Mouse (Mus musculus): ENCODE measurements at regions not wholly inside any gene's neighbourhood (a gene's known extent, or its start where the extent isn't known, plus 50 kb on each side); places are given as distances from the start of the nearest gene placed in this dataset.

GRCm38 (mm10) chr1:161301348-161302075 is 50.5 kb upstream of the Prdx6 start:
- H3K9me3 ChIP-seq (ENCODE audit: control insufficient read depth, low read length): no peaks in the 10 kb centered on the region
- ATAC-seq: no peak
- no peaks in the 10 kb centered on the region for H3K36me3 ChIP-seq (ENCODE audit: control insufficient read depth, insufficient read depth)
- WGBS: 40% methylated on average over 3 of the region's 3 CpGs
- no peak overlapping the region for H3K9ac ChIP-seq (replicated peaks; ENCODE audit: low read depth, low read length)
- H3K4me2 ChIP-seq (ENCODE audit: low read length): no peak overlapping the region
- H3K27ac ChIP-seq (ENCODE audit: low read length): no peak overlapping the region
- no peaks in the 10 kb centered on the region for H3K4me1 ChIP-seq (replicated peaks; ENCODE audit: control insufficient read depth, insufficient read depth, low read length)
- H3K4me3 ChIP-seq (replicated peaks; ENCODE audit: low read length): no peak overlapping the region
- no peaks in the 10 kb centered on the region for H3K27me3 ChIP-seq (replicated peaks; ENCODE audit: control insufficient read depth, insufficient read depth, low read length)

DNA sequence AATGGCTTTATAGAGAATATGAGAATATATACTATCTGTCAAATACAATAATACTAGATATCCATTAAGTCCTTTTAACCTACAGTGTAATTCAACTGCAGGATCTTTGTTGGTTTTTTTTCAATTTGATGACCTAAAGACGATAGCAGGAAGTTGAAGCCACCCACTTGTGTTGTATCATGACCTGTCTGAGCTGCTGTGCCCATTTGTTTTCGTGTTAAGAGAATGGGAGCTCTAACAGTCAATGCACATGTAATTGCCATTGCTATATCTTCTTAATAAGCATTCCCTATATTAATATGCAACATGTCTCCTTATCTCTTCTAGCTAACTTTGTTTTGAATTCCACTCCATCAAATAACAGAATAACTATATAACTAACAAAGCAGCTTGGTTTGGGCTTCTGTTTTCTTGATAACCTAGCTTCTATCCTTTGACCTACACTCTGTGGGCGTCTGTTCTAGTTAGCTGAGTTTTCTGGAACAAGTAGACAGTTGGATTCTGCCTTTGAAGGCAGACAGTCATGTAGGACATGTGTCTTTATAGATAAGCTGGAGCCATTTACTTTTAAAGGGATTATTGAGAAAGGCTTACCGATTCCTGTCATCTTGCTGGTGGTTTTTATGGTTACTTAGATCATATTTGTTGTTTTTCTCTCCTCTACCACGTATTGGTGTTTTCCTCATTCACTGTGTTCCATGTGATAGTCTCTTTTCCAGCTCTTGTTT is 55.9 kb upstream of the Prdx6 start:
- no peaks in the 10 kb centered on the region for H3K9me3 ChIP-seq (ENCODE audit: control insufficient read depth, low read length)
- no peak overlapping the region for H3K27ac ChIP-seq (ENCODE audit: low read length)
- WGBS: 73% methylated on average over 5 of the region's 5 CpGs

GRCm38 (mm10) chr1:161309269-161309668 is 58.2 kb upstream of the Prdx6 start:
- no peaks in the 10 kb centered on the region for H3K36me3 ChIP-seq (ENCODE audit: control insufficient read depth, insufficient read depth)
- no peaks in the 10 kb centered on the region for H3K9me3 ChIP-seq (ENCODE audit: control insufficient read depth, low read length)
- no peak overlapping the region for H3K9ac ChIP-seq (replicated peaks; ENCODE audit: low read depth, low read length)
- H3K4me1 ChIP-seq (replicated peaks; ENCODE audit: control insufficient read depth, insufficient read depth, low read length): no peaks in the 10 kb centered on the region
- H3K4me3 ChIP-seq (replicated peaks; ENCODE audit: low read length): no peak overlapping the region
- H3K4me2 ChIP-seq (ENCODE audit: low read length): no peak overlapping the region
- no peak overlapping the region for H3K27ac ChIP-seq (ENCODE audit: low read length)
- no peaks in the 10 kb centered on the region for H3K27me3 ChIP-seq (replicated peaks; ENCODE audit: control insufficient read depth, insufficient read depth, low read length)
- 90% methylated on average over 3 of the region's 3 CpGs for WGBS
- ATAC-seq: no peak

More for the DNA sequence above, 55.9 kb upstream of the Prdx6 start:
- Histone ChIP-seq H3K9ac (replicated peaks; ENCODE audit: low read depth, low read length) (no peak overlapping the region), H3K4me1 (replicated peaks; ENCODE audit: control insufficient read depth, insufficient read depth, low read length) (no peaks in the 10 kb centered on the region), H3K36me3 (ENCODE audit: control insufficient read depth, insufficient read depth) (no peaks in the 10 kb centered on the region), H3K27me3 (replicated peaks; ENCODE audit: control insufficient read depth, insufficient read depth, low read length) (no peaks in the 10 kb centered on the region), H3K4me2 (ENCODE audit: low read length) (no peak overlapping the region), H3K4me3 (replicated peaks; ENCODE audit: low read length) (no peak overlapping the region)
- no peak for ATAC-seq

GRCm38 (mm10) chr1:161314078-161314477 is 63.1 kb upstream of the Prdx6 start:
- Histone ChIP-seq H3K4me3 (replicated peaks; ENCODE audit: low read length) (no peak overlapping the region), H3K4me2 (ENCODE audit: low read length) (no peak overlapping the region), H3K4me1 (replicated peaks; ENCODE audit: control insufficient read depth, insufficient read depth, low read length) (no peaks in the 10 kb centered on the region), H3K27ac (ENCODE audit: low read length) (no peak overlapping the region), H3K27me3 (replicated peaks; ENCODE audit: control insufficient read depth, insufficient read depth, low read length) (no peaks in the 10 kb centered on the region), H3K9ac (replicated peaks; ENCODE audit: low read depth, low read length) (no peak overlapping the region), H3K36me3 (ENCODE audit: control insufficient read depth, insufficient read depth) (no peaks in the 10 kb centered on the region), H3K9me3 (ENCODE audit: control insufficient read depth, low read length) (no peaks in the 10 kb centered on the region)
- ATAC-seq: no peak
- WGBS: 65% methylated on average over 19 of the region's 19 CpGs

- Histone ChIP-seq H3K27ac (ENCODE audit: low read length) (no peak overlapping the region), H3K9me3 (ENCODE audit: control insufficient read depth, low read length) (no peaks in the 10 kb centered on the region), H3K4me2 (ENCODE audit: low read length) (no peak overlapping the region), H3K27me3 (replicated peaks; ENCODE audit: control insufficient read depth, insufficient read depth, low read length) (no peaks in the 10 kb centered on the region), H3K4me3 (replicated peaks; ENCODE audit: low read length) (no peak overlapping the region), H3K9ac (replicated peaks; ENCODE audit: low read depth, low read length) (no peak overlapping the region), H3K4me1 (replicated peaks; ENCODE audit: control insufficient read depth, insufficient read depth, low read length) (no peaks in the 10 kb centered on the region), H3K36me3 (ENCODE audit: control insufficient read depth, insufficient read depth) (no peaks in the 10 kb centered on the region)
- WGBS: 92% methylated on average over 6 of the region's 6 CpGs
- no peak for ATAC-seq
Measured at GRCm38 (mm10) chr1:161321675-161322074, 70.7 kb upstream of the Prdx6 start.

GRCm38 (mm10) chr1:161329218-161329617 is 66.0 kb upstream of the Tnfsf4 start:
- no peak overlapping the region for H3K9ac ChIP-seq (replicated peaks; ENCODE audit: low read depth, low read length)
- H3K27ac ChIP-seq (ENCODE audit: low read length): no peak overlapping the region
- H3K27me3 ChIP-seq (replicated peaks; ENCODE audit: control insufficient read depth, insufficient read depth, low read length): no peaks in the 10 kb centered on the region
- WGBS: 75% methylated on average over 1 of the region's 1 CpGs
- H3K36me3 ChIP-seq (ENCODE audit: control insufficient read depth, insufficient read depth): no peaks in the 10 kb centered on the region
- no peak overlapping the region for H3K4me3 ChIP-seq (replicated peaks; ENCODE audit: low read length)
- no peaks in the 10 kb centered on the region for H3K9me3 ChIP-seq (ENCODE audit: control insufficient read depth, low read length)
- no peak overlapping the region for H3K4me2 ChIP-seq (ENCODE audit: low read length)
- H3K4me1 ChIP-seq (replicated peaks; ENCODE audit: control insufficient read depth, insufficient read depth, low read length): no peaks in the 10 kb centered on the region
- no peak; the same call in 1 of the 2 replicates for ATAC-seq

GRCm38 (mm10) chr1:161333151-161333550 is 62.1 kb upstream of the Tnfsf4 start:
- no peaks in the 10 kb centered on the region for H3K27me3 ChIP-seq (replicated peaks; ENCODE audit: control insufficient read depth, insufficient read depth, low read length)
- no peaks in the 10 kb centered on the region for H3K4me1 ChIP-seq (replicated peaks; ENCODE audit: control insufficient read depth, insufficient read depth, low read length)
- H3K4me3 ChIP-seq (replicated peaks; ENCODE audit: low read length): no peak overlapping the region
- no peak overlapping the region for H3K4me2 ChIP-seq (ENCODE audit: low read length)
- no peak overlapping the region for H3K27ac ChIP-seq (ENCODE audit: low read length)
- no peak for ATAC-seq
- no peaks in the 10 kb centered on the region for H3K36me3 ChIP-seq (ENCODE audit: control insufficient read depth, insufficient read depth)
- no peaks in the 10 kb centered on the region for H3K9me3 ChIP-seq (ENCODE audit: control insufficient read depth, low read length)
- no peak overlapping the region for H3K9ac ChIP-seq (replicated peaks; ENCODE audit: low read depth, low read length)
- 67% methylated on average over 3 of the region's 3 CpGs for WGBS

DNA sequence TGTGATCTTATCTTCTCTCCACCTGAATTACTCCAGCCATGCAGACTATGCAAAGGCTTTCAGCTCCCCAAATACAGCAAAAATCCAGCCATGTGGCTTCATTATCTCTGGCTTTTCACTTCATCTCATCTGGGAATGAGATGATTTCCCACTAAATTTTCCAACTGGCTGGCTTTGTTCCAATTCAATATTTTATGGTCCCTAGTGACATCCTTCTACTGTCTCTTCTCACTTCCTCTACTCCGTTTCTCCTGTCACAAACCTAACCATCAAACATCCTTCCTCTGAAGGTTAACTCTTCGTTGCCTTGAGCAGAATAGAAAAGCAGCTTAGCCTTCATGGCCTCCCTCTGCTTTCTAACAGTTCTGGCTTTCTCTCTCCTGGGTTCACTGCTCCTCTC is 50.1 kb upstream of the Tnfsf4 start:
- no peaks in the 10 kb centered on the region for H3K27me3 ChIP-seq (replicated peaks; ENCODE audit: control insufficient read depth, insufficient read depth, low read length)
- ATAC-seq: 0 out of 2 replicates have a peak, but pooled peaks have one; percentile 26
- H3K27ac ChIP-seq (ENCODE audit: low read length): no peak overlapping the region
- H3K4me1 ChIP-seq (replicated peaks; ENCODE audit: control insufficient read depth, insufficient read depth, low read length): no peaks in the 10 kb centered on the region
- H3K9ac ChIP-seq (replicated peaks; ENCODE audit: low read depth, low read length): no peak overlapping the region
- H3K4me3 ChIP-seq (replicated peaks; ENCODE audit: low read length): no peak overlapping the region
- no peaks in the 10 kb centered on the region for H3K9me3 ChIP-seq (ENCODE audit: control insufficient read depth, low read length)
- WGBS: 45% methylated on average over 2 of the region's 2 CpGs
- no peak overlapping the region for H3K4me2 ChIP-seq (ENCODE audit: low read length)
- H3K36me3 ChIP-seq (ENCODE audit: control insufficient read depth, insufficient read depth): no peaks in the 10 kb centered on the region

Data from forebrain, embryonic 16.5 days (tissue).